Mouse (Mus musculus): ENCODE results near the gene Tmem41a.
"Not testable (repeated sequence)": the region's sequence is repeated elsewhere in the genome, so short reads cannot be mapped to it uniquely, and the experiment has no call there.

The Tmem41a gene

GRCm38 (mm10) chr16:21946761-21947715 is at the start of gene Tmem41a:
Gene Tmem41a (minus strand): TSS chr16:21947552.
- DNase-seq (ENCODE audit: low spot score): peak; percentile 37

GRCm38 (mm10) chr16:21996402-21996801 is 49.0 kb upstream of the Tmem41a start:
- DNase-seq (ENCODE audit: low spot score): no peak

- no peak for DNase-seq (ENCODE audit: low spot score)
Observed at GRCm38 (mm10) chr16:21995304-21995703, 48.0 kb upstream of the Tmem41a start, which contains the start of gene Liph. Gene Liph (minus strand): TSS chr16:21995663.

GRCm38 (mm10) chr16:21991774-21992173 is 44.4 kb upstream of the Tmem41a start:
- DNase-seq (ENCODE audit: low spot score): no peak

DNA sequence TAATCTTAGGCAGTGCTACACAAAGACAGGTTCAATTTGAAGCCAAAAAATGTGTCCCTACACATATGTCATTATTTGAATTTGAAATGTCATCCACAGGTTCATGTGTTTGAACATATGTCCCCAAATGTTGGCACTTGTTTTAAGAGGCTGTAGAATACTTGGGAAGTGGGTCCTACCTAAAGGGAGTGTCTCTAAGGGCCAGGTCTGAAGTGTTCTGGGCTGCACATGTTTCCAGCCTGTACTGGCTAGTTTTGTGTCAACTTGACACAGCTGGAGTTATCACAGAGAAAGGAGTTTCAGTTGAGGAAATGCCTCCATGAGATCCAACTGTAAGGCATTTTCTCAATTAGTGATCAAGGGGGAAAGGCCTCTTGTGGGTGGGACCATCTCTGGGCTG is 43.5 kb upstream of the Tmem41a start:
- DNase-seq (ENCODE audit: low spot score): not testable (repeated sequence)

DNA sequence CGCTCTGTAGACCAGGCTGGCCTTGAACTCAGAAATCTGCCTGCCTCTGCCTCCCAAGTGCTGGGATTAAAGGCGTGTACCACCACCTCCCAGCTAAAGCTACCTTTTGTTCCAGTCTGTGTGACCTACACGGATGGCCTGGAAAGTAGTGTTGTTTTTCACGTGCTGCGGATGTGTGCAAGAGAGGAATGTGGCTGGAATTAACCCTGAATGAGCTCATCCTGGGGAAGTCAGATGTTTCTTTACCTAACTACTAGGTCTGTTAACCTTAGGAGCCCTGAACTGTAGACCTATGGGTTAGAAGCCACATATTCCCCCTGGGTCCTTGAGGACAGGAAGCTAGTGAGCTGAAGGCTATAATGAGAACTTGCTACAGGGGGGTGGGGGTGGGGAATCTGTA is 40.6 kb upstream of the Tmem41a start:
- DNase-seq (ENCODE audit: low spot score): no peak

DNA sequence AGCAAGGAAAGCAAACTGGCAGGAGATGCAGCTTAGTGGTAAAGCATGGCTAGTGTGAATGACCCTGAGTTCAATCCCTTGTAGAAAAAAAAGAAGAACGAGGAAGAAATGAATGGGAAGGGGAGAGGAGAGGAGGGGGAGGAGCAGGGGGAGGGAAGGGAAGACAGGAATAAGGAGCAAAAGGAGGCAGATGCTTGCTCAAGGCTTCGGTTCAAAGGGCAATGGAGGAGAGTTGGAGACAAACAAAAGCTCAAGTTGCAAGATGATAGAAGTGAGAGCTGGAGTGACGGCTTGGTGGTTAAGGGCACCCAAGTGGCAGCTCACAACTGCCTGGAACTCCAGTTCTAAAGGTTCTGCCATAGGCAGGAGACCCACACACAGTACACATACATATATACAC is 38.8 kb upstream of the Tmem41a start:
- no peak for DNase-seq (ENCODE audit: low spot score)

- no peak for DNase-seq (ENCODE audit: low spot score)
Observed at GRCm38 (mm10) chr16:21984091-21984490, 36.7 kb upstream of the Tmem41a start.

DNA sequence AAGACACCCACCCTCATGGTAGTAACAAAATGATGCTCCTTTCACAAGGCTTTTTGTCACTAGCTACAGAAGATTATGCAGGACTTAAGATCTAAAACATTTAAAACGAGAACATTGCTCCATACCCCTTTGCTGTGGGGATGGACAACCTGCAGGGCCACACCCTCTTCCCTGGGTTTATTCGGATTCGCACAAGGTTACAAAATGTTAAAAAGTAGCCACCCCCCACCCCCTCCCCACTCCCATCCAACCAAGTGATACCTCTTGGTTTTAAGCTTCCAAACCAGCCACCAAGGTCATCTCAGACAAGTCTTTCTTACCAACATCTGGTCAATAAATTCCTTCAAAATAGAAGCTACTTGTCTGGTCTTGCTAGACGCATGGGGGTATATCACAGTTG is 36.2 kb upstream of the Tmem41a start:
- no peak for DNase-seq (ENCODE audit: low spot score)

- DNase-seq (ENCODE audit: low spot score): no peak
Observed at GRCm38 (mm10) chr16:21983146-21983545, 35.8 kb upstream of the Tmem41a start.

DNA sequence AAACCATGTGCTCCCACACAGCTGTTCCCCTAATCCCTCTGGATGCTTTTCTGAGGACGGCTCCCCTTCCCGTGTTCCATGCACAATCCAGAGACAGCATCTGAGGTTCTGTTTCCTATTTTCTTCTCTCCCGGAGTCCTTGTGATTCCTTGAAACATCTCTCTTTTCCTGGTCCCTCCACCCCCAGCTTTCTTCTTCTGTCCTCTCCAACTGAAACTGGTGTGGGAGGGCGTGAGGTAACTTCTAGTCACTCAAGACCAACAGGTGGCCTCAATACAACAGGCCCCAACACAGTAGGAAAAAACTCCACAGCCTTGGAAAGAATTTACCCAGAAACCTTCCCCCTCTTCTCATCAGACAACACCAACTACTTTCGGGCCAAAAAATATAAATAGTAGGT is 30.0 kb upstream of the Tmem41a start:
- DNase-seq (ENCODE audit: low spot score): no peak

- DNase-seq (ENCODE audit: low spot score): no peak
Observed at GRCm38 (mm10) chr16:21976203-21976602, 28.9 kb upstream of the Tmem41a start.

DNA sequence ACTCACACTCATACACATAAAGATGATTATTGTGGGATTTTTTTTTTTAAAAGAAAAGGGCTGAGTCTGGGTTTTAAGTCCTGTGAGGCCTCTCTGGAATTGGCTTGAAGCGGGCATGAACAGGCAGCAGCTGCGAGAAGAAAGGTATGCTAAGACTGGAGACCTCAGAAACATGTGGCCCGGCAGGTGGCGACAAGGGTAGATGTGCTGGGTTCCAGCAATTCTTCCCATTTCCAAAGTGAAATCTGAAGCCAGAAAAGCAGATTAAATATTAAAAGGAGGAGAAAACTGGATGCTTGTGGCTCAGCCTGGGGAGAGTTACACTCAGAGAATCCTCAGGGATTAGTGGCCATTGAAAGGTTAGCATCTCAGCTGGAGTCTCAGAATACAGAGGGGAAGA is 24.1 kb upstream of the Tmem41a start:
- no peak for DNase-seq (ENCODE audit: low spot score)

DNA sequence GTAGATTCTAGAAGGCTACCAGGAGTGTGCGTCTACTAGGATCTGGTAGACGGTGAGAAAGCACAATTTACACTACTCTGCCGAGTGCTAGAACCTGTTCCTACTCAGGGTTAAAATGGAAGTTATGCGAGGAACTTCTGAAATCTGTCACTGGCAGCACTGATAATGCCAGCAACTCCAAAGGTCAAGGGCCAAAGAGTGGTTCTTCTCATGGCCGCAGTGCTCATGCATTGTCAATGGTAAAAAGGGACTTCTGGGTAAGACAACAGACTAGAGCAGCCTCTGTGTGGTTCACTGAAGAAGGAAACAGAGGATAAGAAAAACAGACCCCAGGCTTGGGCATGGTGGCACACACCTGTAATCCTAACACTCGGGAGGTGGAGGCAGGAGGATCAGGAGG is 23.2 kb upstream of the Tmem41a start:
- DNase-seq (ENCODE audit: low spot score): no peak

DNA sequence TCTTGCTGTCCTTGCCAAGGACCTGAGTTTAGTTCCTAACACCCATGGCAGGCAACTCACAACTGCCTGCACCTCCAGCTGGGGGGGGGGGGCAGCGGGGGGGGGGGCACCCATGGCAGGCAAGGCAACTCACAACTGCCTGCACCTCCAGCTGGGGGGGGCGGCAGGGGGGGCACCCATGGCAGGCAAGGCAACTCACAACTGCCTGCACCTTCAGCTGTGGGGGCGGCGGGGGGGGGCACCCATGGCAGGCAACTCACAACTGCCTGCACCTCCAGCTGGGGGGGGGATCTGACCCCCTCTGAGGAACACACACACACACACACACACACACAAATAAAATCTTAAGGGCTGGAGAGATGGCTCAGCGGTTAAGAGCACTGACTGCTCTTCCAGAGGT is 22.5 kb upstream of the Tmem41a start:
- no peak for DNase-seq (ENCODE audit: low spot score)

DNA sequence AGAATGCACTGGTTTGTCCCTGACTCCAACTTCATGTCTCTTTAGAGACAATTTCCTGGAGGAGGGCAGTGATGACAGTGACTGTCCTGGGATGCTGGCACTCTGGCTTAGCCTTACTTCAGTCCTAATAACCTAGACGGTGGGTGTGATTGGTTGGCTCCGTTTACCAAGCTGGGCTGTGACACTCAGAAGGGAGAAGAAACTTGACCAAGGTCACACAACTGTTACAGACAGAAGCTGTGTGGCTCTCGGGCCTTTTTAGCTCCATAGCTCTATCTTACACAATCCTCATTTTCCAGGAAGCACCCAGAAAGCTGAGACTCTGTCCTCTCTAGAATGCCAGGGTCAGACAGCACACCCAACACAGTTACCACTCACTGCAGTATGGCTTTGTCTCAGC is 18.2 kb upstream of the Tmem41a start:
- no peak for DNase-seq (ENCODE audit: low spot score)

GRCm38 (mm10) chr16:21955591-21955990 is 8.2 kb upstream of the Tmem41a start:
- DNase-seq (ENCODE audit: low spot score): no peak

DNA sequence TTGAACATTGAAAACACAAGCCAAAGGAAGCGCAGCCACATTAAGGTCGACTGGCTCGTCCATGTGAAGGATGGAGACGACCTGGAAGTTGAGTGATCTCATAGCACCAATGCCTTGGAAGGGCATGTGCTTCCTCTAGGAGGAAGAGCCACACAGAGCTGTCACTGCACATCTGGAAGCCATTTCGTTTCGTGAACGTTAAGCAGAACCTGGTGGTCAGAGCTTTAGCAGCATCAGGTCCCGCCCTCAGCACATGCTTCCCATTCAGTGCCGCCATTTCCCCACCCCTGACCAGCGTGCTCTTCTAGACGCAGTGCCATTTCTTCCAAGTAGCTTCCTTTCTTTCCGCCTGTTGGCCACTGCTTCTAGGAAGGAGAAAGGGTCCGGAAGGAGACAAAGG is 18.9 kb downstream of the Tmem41a start:
- no peak for DNase-seq (ENCODE audit: low spot score)

DNA sequence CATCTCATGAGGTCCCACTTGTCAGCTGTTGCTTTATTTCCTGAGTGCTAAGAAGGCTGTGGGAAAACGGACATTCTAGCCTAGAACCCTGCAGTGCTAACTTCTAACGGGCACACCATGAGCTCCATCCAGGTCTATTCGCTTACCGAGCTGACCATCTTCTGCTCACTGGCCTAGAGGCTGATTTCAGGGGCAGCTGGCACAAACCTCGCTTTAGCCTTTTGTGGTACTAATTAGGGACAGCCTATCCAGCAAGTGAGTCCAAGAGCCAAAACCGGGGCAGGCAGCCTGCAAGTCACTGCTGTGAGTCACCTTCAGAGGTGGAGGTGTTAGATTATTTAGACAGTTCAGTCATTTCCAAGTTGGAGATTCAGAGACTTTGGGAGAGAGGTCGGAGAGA is 30.7 kb downstream of the Tmem41a start:
- no peak for DNase-seq (ENCODE audit: low spot score)

- no peak for DNase-seq (ENCODE audit: low spot score)
Observed at GRCm38 (mm10) chr16:21913347-21913746, 34.0 kb downstream of the Tmem41a start.

GRCm38 (mm10) chr16:21908906-21909305 is 38.4 kb downstream of the Tmem41a start:
- not testable (repeated sequence) for DNase-seq (ENCODE audit: low spot score)

DNA sequence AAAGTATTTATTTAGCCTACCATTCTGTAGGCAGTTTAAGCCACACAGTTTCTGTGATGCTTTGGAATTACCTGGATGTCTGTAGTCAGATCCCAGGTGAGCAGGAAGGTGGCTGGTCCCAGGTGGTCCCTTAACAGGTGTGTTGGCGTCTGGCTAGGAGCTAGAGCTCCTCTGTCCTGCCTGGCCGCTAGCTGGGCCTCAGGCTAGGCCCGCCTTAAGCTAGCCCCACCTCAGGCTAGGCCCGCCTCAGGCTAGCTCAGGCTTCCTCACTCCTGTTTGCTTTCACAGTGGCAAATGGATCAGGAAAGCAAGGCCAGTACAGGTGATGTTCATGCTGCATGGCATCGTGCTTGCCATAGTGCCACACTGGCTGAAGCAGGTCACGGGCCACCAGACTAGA is 40.5 kb downstream of the Tmem41a start:
- DNase-seq (ENCODE audit: low spot score): no peak

DNA sequence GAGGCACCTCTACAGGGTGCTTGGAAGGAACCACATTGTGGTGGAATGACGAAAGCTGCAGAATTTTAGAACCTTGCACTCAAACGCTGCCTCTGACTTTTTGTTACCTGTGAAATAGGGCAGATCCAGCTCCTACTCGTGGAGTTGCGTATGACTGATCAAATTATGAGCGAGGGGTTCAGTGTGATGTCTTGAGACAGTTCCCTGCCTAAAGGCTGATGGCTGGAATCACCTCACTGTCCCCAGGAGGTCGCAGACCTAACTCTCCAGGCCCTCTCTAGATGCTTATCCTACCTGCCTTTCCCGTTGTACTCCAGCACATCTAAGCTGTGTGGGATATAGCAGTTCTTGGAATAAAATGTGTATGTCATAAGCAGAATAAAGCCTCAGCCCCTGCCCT is 41.4 kb downstream of the Tmem41a start:
- DNase-seq (ENCODE audit: low spot score): no peak

- no peak for DNase-seq (ENCODE audit: low spot score)
Observed at GRCm38 (mm10) chr16:21904636-21905035, 42.7 kb downstream of the Tmem41a start.

Data from layer of hippocampus, adult 9-10 months (tissue).